Mouse (Mus musculus) ES-CJ7 (cell line): ENCODE measurements at regions not wholly inside any gene's neighbourhood (a gene's known extent, or its start where the extent isn't known, plus 50 kb on each side); places are given as distances from the start of the nearest gene placed in this dataset.
A peak's percentile ranks its signal among the peaks of the same experiment; 100 is the strongest.

ENCODE experiments used
- DNase-seq: peaks from one replicate; pipeline ENCODE4 v3.0.0; 2011; ENCODE audit warnings: low read depth, low spot score

GRCm38 (mm10) chr11:92967288-92967687 lies 130.5 kb upstream of the Car10 start:
- DNase-seq: peak; percentile 10

- DNase-seq: no peak
Observed at GRCm38 (mm10) chr11:92999603-93000002, 98.2 kb upstream of the Car10 start.

- DNase-seq: no peak
Observed at GRCm38 (mm10) chr11:93005991-93006390, 91.8 kb upstream of the Car10 start.

GRCm38 (mm10) chr11:93025981-93026380 lies 71.8 kb upstream of the Car10 start:
- DNase-seq: no peak

- DNase-seq: no peak
Observed at GRCm38 (mm10) chr11:93035509-93035908, 62.3 kb upstream of the Car10 start.

GRCm38 (mm10) chr11:93037846-93038245 lies 60.0 kb upstream of the Car10 start:
- DNase-seq: no peak

- no peak for DNase-seq
Observed at GRCm38 (mm10) chr11:93039325-93039724, 58.5 kb upstream of the Car10 start.

- peak; percentile 34 for DNase-seq
Observed at GRCm38 (mm10) chr11:93040816-93041215, 57.0 kb upstream of the Car10 start.

- no peak for DNase-seq
Observed at GRCm38 (mm10) chr11:93044998-93045397, 52.8 kb upstream of the Car10 start.
